Mouse (Mus musculus): ENCODE data around the gene Pik3r5.

DNA sequence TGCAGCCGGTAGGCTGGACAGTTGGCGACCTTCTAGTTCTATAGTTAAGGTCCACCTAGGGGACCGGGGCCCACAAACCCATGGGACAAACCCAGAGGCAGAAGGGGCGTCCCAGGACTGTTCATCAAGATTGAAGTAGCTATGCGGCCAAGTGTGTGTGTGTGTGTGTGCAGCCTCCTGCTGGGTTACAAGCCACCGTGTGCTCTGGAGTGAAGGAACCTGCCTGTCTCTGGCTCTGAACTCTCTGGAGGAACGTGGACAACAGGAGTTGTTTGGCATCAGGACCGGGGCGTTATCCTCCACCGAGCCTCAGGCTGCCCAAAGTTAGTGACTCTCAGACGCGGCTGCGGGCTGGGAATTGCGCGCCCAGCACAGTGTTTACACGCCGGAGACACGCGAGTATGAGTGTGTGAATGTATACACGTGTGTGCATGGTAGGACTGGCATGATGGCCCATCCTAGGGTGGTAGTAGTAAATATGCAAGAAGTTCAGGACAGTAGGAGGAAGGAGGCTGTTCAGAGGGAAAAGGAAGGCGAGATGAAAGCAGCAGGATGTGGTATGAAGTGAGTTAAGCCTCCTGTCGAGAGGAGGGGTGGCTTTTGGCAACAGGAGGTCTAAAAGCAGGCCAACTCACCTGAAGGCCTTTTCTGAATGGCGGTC, 570 bp downstream of the Pik3r5 start:
- TF ChIP-seq CTCF (IDR thresholded peaks at IDR 0.05; ENCODE audit: extremely low read depth, insufficient read depth, insufficient read length, insufficient replicate concordance) (no peak), POLR2A (IDR thresholded peaks at IDR 0.05; ENCODE audit: low read depth, low read length) (no peak)
